Mouse (Mus musculus) induced T-regulatory cell, adult 2 months (primary cell): ENCODE measurements around the gene Dnm3.

Source experiments
- DNase-seq: peaks from one replicate; pipeline ENCODE4 v3.0.0-alpha.2; 2012; ENCODE audit warnings: low read depth

Dnm3 gene

GRCm38 (mm10) chr1:162162249-162162648, 315.6 kb downstream of the Dnm3 start:
- no peak for DNase-seq

- DNase-seq = no peak
Observed at GRCm38 (mm10) chr1:162160718-162161117, 317.1 kb downstream of the Dnm3 start.

- DNase-seq = no peak
Observed at GRCm38 (mm10) chr1:162158486-162158885, 319.3 kb downstream of the Dnm3 start.

GRCm38 (mm10) chr1:162157659-162158058, 320.2 kb downstream of the Dnm3 start:
- no peak for DNase-seq

GRCm38 (mm10) chr1:162156873-162157272, 321.0 kb downstream of the Dnm3 start:
- DNase-seq = no peak

GRCm38 (mm10) chr1:162155546-162155945, 322.3 kb downstream of the Dnm3 start:
- DNase-seq = no peak

GRCm38 (mm10) chr1:162153118-162153517, 324.7 kb downstream of the Dnm3 start:
- no peak for DNase-seq

- no peak for DNase-seq
Observed at GRCm38 (mm10) chr1:162149730-162150129, 328.1 kb downstream of the Dnm3 start.

GRCm38 (mm10) chr1:162147554-162147953, 330.3 kb downstream of the Dnm3 start:
- DNase-seq = no peak

- no peak for DNase-seq
Observed at GRCm38 (mm10) chr1:162145748-162146147, 332.1 kb downstream of the Dnm3 start.

- DNase-seq = no peak
Observed at GRCm38 (mm10) chr1:162144992-162145391, 332.8 kb downstream of the Dnm3 start.

- no peak for DNase-seq
Observed at GRCm38 (mm10) chr1:162143974-162144912, 333.6 kb downstream of the Dnm3 start.

- no peak for DNase-seq
Observed at GRCm38 (mm10) chr1:162142285-162142684, 335.5 kb downstream of the Dnm3 start.

GRCm38 (mm10) chr1:162136328-162136727, 341.5 kb downstream of the Dnm3 start:
- no peak for DNase-seq

GRCm38 (mm10) chr1:162135451-162136213, 342.2 kb downstream of the Dnm3 start:
- DNase-seq = no peak

GRCm38 (mm10) chr1:162134651-162135066, 343.2 kb downstream of the Dnm3 start:
- DNase-seq = no peak

GRCm38 (mm10) chr1:162132908-162133641, 344.8 kb downstream of the Dnm3 start:
- DNase-seq = no peak

GRCm38 (mm10) chr1:162126856-162127792, 350.7 kb downstream of the Dnm3 start:
- no peak for DNase-seq

- DNase-seq = no peak
Observed at GRCm38 (mm10) chr1:162124396-162124795, 353.4 kb downstream of the Dnm3 start.

GRCm38 (mm10) chr1:162121441-162122200, 356.2 kb downstream of the Dnm3 start:
- DNase-seq = no peak
